Mouse (Mus musculus): ENCODE results near the gene P2ry6. TPM values are rescaled to one million over a fixed set of nuclear protein-coding genes. Genes with fewer than 3 reads are reported as not detected.

The P2ry6 gene
- polyA plus RNA-seq, 1 experiment, result 20.0 TPM

- H3K4me3 ChIP-seq (replicated peaks), result no peak overlapping the region
Measured at GRCm38 (mm10) chr7:100991972-100992371, 17.5 kb upstream of the P2ry6 start.

GRCm38 (mm10) chr7:100990636-100991311 lies 16.3 kb upstream of the P2ry6 start:
- Histone ChIP-seq H3K36me3 (replicated peaks; ENCODE audit: low read length) (no peaks in the 10 kb centered on the region), H3K27me3 (replicated peaks) (peaks cover 72% of the 10 kb centered on the region), H3K4me3 (replicated peaks) (peak overlapping the region; percentile 62), H3K4me1 (peaks cover 41% of the 10 kb centered on the region), H3K9me3 (no peaks in the 10 kb centered on the region)
- no peak for TF ChIP-seq GATA1 (IDR thresholded peaks at IDR 0.05; ENCODE audit: borderline replicate concordance, low read length)
- no peak for TF ChIP-seq FLI1 (IDR thresholded peaks at IDR 0.05; ENCODE audit: low read length)

More at GRCm38 (mm10) chr7:100991972-100992371, 17.5 kb upstream of the P2ry6 start:
- no peaks in the 10 kb centered on the region for H3K36me3 ChIP-seq (replicated peaks; ENCODE audit: low read length)
- H3K9me3 ChIP-seq, result no peaks in the 10 kb centered on the region
- peaks cover 73% of the 10 kb centered on the region for H3K27me3 ChIP-seq (replicated peaks)
- peaks cover 45% of the 10 kb centered on the region for H3K4me1 ChIP-seq
- TF ChIP-seq FLI1 (IDR thresholded peaks at IDR 0.05; ENCODE audit: low read length) (no peak), GATA1 (IDR thresholded peaks at IDR 0.05; ENCODE audit: borderline replicate concordance, low read length) (no peak)

- H3K27me3 ChIP-seq (replicated peaks), result peaks cover 50% of the 10 kb centered on the region
- H3K4me1 ChIP-seq, result peaks cover 43% of the 10 kb centered on the region
- no peak for TF ChIP-seq GATA1 (IDR thresholded peaks at IDR 0.05; ENCODE audit: borderline replicate concordance, low read length)
- TF ChIP-seq FLI1 (IDR thresholded peaks at IDR 0.05; ENCODE audit: low read length), result no peak
- H3K36me3 ChIP-seq (replicated peaks; ENCODE audit: low read length), result no peaks in the 10 kb centered on the region
- H3K4me3 ChIP-seq (replicated peaks), result peak overlapping the region; percentile 18
- no peaks in the 10 kb centered on the region for H3K9me3 ChIP-seq
Measured at GRCm38 (mm10) chr7:100988092-100988491, 13.6 kb upstream of the P2ry6 start.

GRCm38 (mm10) chr7:100984452-100985395 lies 10.3 kb upstream of the P2ry6 start:
- TF ChIP-seq GATA1 (IDR thresholded peaks at IDR 0.05; ENCODE audit: borderline replicate concordance, low read length) (no peak), FLI1 (IDR thresholded peaks at IDR 0.05; ENCODE audit: low read length) (no peak)
- Histone ChIP-seq H3K9me3 (no peaks in the 10 kb centered on the region), H3K36me3 (replicated peaks; ENCODE audit: low read length) (no peaks in the 10 kb centered on the region), H3K4me1 (peaks cover 14% of the 10 kb centered on the region), H3K4me3 (replicated peaks) (no peak overlapping the region), H3K27me3 (replicated peaks) (peaks cover 48% of the 10 kb centered on the region)

- Histone ChIP-seq H3K9me3 (no peaks in the 10 kb centered on the region), H3K4me1 (peaks cover 26% of the 10 kb centered on the region), H3K36me3 (replicated peaks; ENCODE audit: low read length) (no peaks in the 10 kb centered on the region), H3K27me3 (replicated peaks) (peaks cover 51% of the 10 kb centered on the region), H3K4me3 (replicated peaks) (no peak overlapping the region)
- TF ChIP-seq FLI1 (IDR thresholded peaks at IDR 0.05; ENCODE audit: low read length), result no peak
- TF ChIP-seq GATA1 (IDR thresholded peaks at IDR 0.05; ENCODE audit: borderline replicate concordance, low read length), result no peak
Measured at GRCm38 (mm10) chr7:100979175-100979574, 4.7 kb upstream of the P2ry6 start.

- H3K27me3 ChIP-seq (replicated peaks), result peaks cover 61% of the 10 kb centered on the region
- H3K4me3 ChIP-seq (replicated peaks), result no peak overlapping the region
- H3K4me1 ChIP-seq, result peaks cover 33% of the 10 kb centered on the region
- TF ChIP-seq GATA1 (IDR thresholded peaks at IDR 0.05; ENCODE audit: borderline replicate concordance, low read length) (no peak), FLI1 (IDR thresholded peaks at IDR 0.05; ENCODE audit: low read length) (no peak)
- H3K9me3 ChIP-seq, result no peaks in the 10 kb centered on the region
- H3K36me3 ChIP-seq (replicated peaks; ENCODE audit: low read length), result no peaks in the 10 kb centered on the region
Measured at GRCm38 (mm10) chr7:100978171-100978570, 3.7 kb upstream of the P2ry6 start.

GRCm38 (mm10) chr7:100972875-100973274 lies 1.6 kb downstream of the P2ry6 start:
- Histone ChIP-seq H3K4me3 (replicated peaks) (no peak overlapping the region), H3K9me3 (no peaks in the 10 kb centered on the region), H3K36me3 (replicated peaks; ENCODE audit: low read length) (no peaks in the 10 kb centered on the region), H3K4me1 (peaks cover 27% of the 10 kb centered on the region), H3K27me3 (replicated peaks) (peaks cover 83% of the 10 kb centered on the region)
- no peak for TF ChIP-seq GATA1 (IDR thresholded peaks at IDR 0.05; ENCODE audit: borderline replicate concordance, low read length)
- TF ChIP-seq FLI1 (IDR thresholded peaks at IDR 0.05; ENCODE audit: low read length), result no peak

- no peak for TF ChIP-seq GATA1 (IDR thresholded peaks at IDR 0.05; ENCODE audit: borderline replicate concordance, low read length)
- TF ChIP-seq FLI1 (IDR thresholded peaks at IDR 0.05; ENCODE audit: low read length), result no peak
- Histone ChIP-seq H3K27me3 (replicated peaks) (peaks cover 97% of the 10 kb centered on the region), H3K4me3 (replicated peaks) (no peak overlapping the region), H3K4me1 (peaks cover 37% of the 10 kb centered on the region), H3K9me3 (no peaks in the 10 kb centered on the region), H3K36me3 (replicated peaks; ENCODE audit: low read length) (no peaks in the 10 kb centered on the region)
Measured at GRCm38 (mm10) chr7:100968874-100969659, 5.4 kb downstream of the P2ry6 start.

GRCm38 (mm10) chr7:100968376-100968775 lies 6.1 kb downstream of the P2ry6 start:
- no peak for TF ChIP-seq FLI1 (IDR thresholded peaks at IDR 0.05; ENCODE audit: low read length)
- TF ChIP-seq GATA1 (IDR thresholded peaks at IDR 0.05; ENCODE audit: borderline replicate concordance, low read length), result no peak
- peaks cover 32% of the 10 kb centered on the region for H3K4me1 ChIP-seq

More at GRCm38 (mm10) chr7:100968376-100968775, 6.1 kb downstream of the P2ry6 start:
- Histone ChIP-seq H3K9me3 (no peaks in the 10 kb centered on the region), H3K36me3 (replicated peaks; ENCODE audit: low read length) (no peaks in the 10 kb centered on the region), H3K27me3 (replicated peaks) (peaks cover 95% of the 10 kb centered on the region), H3K4me3 (replicated peaks) (no peak overlapping the region)

All from megakaryocyte, embryonic 14.5 days (primary cell).